Comparison of ENCODE assay signal across 8 mouse cellular contexts in the genomic region with DNA sequence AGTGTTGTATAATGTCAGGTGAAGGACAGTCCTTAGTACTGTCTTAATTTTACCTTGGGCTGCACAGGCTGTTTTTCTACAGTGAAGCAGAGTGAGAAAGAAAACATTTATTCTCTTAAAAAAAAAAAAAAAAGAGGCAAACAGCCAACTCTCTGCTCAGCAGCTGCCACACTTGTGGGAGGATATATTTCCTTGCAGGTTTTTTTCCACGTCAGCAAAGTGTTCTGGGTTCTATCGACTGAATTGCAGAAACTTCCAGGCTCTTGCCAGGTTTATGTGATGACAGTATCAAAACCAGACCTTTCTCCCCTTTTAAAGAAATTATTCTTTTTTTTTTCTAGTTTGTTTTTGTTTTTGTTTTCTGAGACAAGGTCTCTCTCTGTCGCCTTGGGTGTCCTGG. TPM values are rescaled to one million over a fixed set of nuclear protein-coding genes. Genes with fewer than 3 reads are reported as not detected.
DNase-seq lines count a peak whose midpoint lies in the region; ATAC-seq and TF ChIP-seq lines count a peak whose summit lies in the region.

No protein-coding gene starts in this region.

- no peak overlapping the region for H3K27ac ChIP-seq in lung, postnatal 0 days (ENCODE audit: low read length)
- H3K27ac ChIP-seq in forebrain, embryonic 12.5 days: no peak overlapping the region
- H3K27ac ChIP-seq in limb, embryonic 14.5 days (replicated peaks; ENCODE audit: low read depth, low read length): no peak overlapping the region
- H3K27ac ChIP-seq in stomach, embryonic 15.5 days: no peak overlapping the region

- H3K27me3 ChIP-seq in lung, postnatal 0 days (replicated peaks; ENCODE audit: insufficient read depth, low read length): no peaks in the 10 kb centered on the region
- peaks cover 12% of the 10 kb centered on the region; the same call in 1 of the 2 replicates for H3K27me3 ChIP-seq in forebrain, embryonic 12.5 days
- H3K27me3 ChIP-seq in limb, embryonic 14.5 days (ENCODE audit: control insufficient read depth, insufficient read depth, low read length): no peaks in the 10 kb centered on the region
- H3K27me3 ChIP-seq in stomach, embryonic 15.5 days (replicated peaks): no peaks in the 10 kb centered on the region

- no peak for ATAC-seq in lung, postnatal 0 days
- no peak for ATAC-seq in forebrain, embryonic 12.5 days (ENCODE audit: low FRiP score)
- no peak for ATAC-seq in limb, embryonic 14.5 days (ENCODE audit: low FRiP score, low read depth)
- ATAC-seq in stomach, embryonic 15.5 days (ENCODE audit: insufficient read depth, low FRiP score, low read depth): no peak

- no peak for DNase-seq in lung, postnatal 0 days (ENCODE audit: low spot score)
- no peak for DNase-seq in lung, postnatal 25 days (ENCODE audit: low spot score)
- DNase-seq in limb, embryonic 14.5 days (ENCODE audit: low spot score): no peak
- no peak for DNase-seq in cerebellum, adult 9-10 months
- DNase-seq in cerebellum, adult 11 months: no peak
- DNase-seq in yolk sac, embryonic 10.5 days (ENCODE audit: low spot score): no peak

- TF ChIP-seq POLR2A in limb, embryonic 14.5 days (IDR thresholded peaks at IDR 0.05; ENCODE audit: borderline replicate concordance, extremely low read depth, insufficient read depth, insufficient read length): no peak

- no peak overlapping the region for H3K4me3 ChIP-seq in lung, postnatal 0 days (ENCODE audit: low read depth, low read length)
- peak overlapping the region; percentile 80; the same call in 1 of the 2 replicates for H3K4me3 ChIP-seq in forebrain, embryonic 12.5 days (replicated peaks)
- peak overlapping the region; percentile 63 for H3K4me3 ChIP-seq in limb, embryonic 14.5 days (replicated peaks; ENCODE audit: low read length)
- H3K4me3 ChIP-seq in stomach, embryonic 15.5 days (replicated peaks): no peak overlapping the region

- no peak for TF ChIP-seq EP300 in lung, postnatal 0 days (IDR thresholded peaks at IDR 0.05)

- H3K9ac ChIP-seq in lung, postnatal 0 days (replicated peaks; ENCODE audit: low read depth): no peak overlapping the region
- H3K9ac ChIP-seq in forebrain, embryonic 12.5 days: no peak overlapping the region
- peak overlapping the region; percentile 41; the same call in 1 of the 2 replicates for H3K9ac ChIP-seq in limb, embryonic 14.5 days (ENCODE audit: low read depth, low read length, severe bottlenecking)
- H3K9ac ChIP-seq in stomach, embryonic 15.5 days: no peak overlapping the region

- no peaks in the 10 kb centered on the region for H3K4me1 ChIP-seq in lung, postnatal 0 days (ENCODE audit: insufficient read depth, low read depth, low read length)
- peaks cover 8% of the 10 kb centered on the region for H3K4me1 ChIP-seq in forebrain, embryonic 12.5 days
- peaks cover 8% of the 10 kb centered on the region; the same call in 1 of the 2 replicates for H3K4me1 ChIP-seq in limb, embryonic 14.5 days (ENCODE audit: control insufficient read depth, insufficient read depth, low read length)
- no peaks in the 10 kb centered on the region for H3K4me1 ChIP-seq in stomach, embryonic 15.5 days

- H3K36me3 ChIP-seq in lung, postnatal 0 days (ENCODE audit: insufficient read depth, low read length): no peaks in the 10 kb centered on the region
- H3K36me3 ChIP-seq in forebrain, embryonic 12.5 days (replicated peaks): peaks cover 3% of the 10 kb centered on the region; the same call in 1 of the 2 replicates
- peaks cover 15% of the 10 kb centered on the region for H3K36me3 ChIP-seq in limb, embryonic 14.5 days (ENCODE audit: control insufficient read depth, insufficient read depth, low read length)
- no peaks in the 10 kb centered on the region for H3K36me3 ChIP-seq in stomach, embryonic 15.5 days

- 0 out of 2 replicates have a peak overlapping the region, but pooled peaks have one; percentile 87 for H3K4me2 ChIP-seq in lung, postnatal 0 days (replicated peaks; ENCODE audit: low read depth, low read length)
- peak overlapping the region; percentile 80; the same call in 1 of the 2 replicates for H3K4me2 ChIP-seq in forebrain, embryonic 12.5 days
- H3K4me2 ChIP-seq in limb, embryonic 14.5 days (replicated peaks; ENCODE audit: low read depth, low read length, severe bottlenecking): peak overlapping the region; percentile 69
- H3K4me2 ChIP-seq in stomach, embryonic 15.5 days: peak overlapping the region; percentile 75

- no peak for TF ChIP-seq CTCF in lung, postnatal 0 days (IDR thresholded peaks at IDR 0.05)

- 37% methylated on average over 3 of the region's 3 CpGs for WGBS in lung, postnatal 0 days
- WGBS in forebrain, embryonic 12.5 days: 72% methylated on average over 3 of the region's 3 CpGs
- 34% methylated on average over 3 of the region's 3 CpGs for WGBS in limb, embryonic 14.5 days
- 41% methylated on average over 3 of the region's 3 CpGs for WGBS in stomach, embryonic 15.5 days

- H3K9me3 ChIP-seq in lung, postnatal 0 days (ENCODE audit: low read length): no peaks in the 10 kb centered on the region
- no peaks in the 10 kb centered on the region for H3K9me3 ChIP-seq in forebrain, embryonic 12.5 days
- H3K9me3 ChIP-seq in limb, embryonic 14.5 days (ENCODE audit: control insufficient read depth, low read length): no peaks in the 10 kb centered on the region
- H3K9me3 ChIP-seq in stomach, embryonic 15.5 days: no peaks in the 10 kb centered on the region

RNA-seq across cellular contexts. Expression of a gene that starts 0.9 kb away (rescaled TPM):
- polyA plus RNA-seq in lung, postnatal 0 days (2015; fragmentation: Nextera tagmentation; extraction: Ambion mirVana): 8.6 and 8.8 TPM in 2 replicates
- polyA plus RNA-seq in forebrain, embryonic 12.5 days (2016; fragmentation: Nextera tagmentation; extraction: Ambion mirVana): 22.9 and 23.0 TPM in 2 replicates
- 11.7 and 17.5 TPM in 2 replicates for polyA plus RNA-seq in limb, embryonic 14.5 days (2012; rRNA removed)
- 23.3 and 24.4 TPM in 2 replicates for polyA plus RNA-seq in limb, embryonic 14.5 days (2014; fragmentation: Nextera tagmentation; extraction: Ambion mirVana)
- 21.6 and 22.3 TPM in 2 replicates for polyA plus RNA-seq in stomach, embryonic 15.5 days (2015; fragmentation: Nextera tagmentation; extraction: Ambion mirVana)

Comparison
In these comparisons a context has a peak if more than half of its experiments do, and no peak if none do; other contexts are left out.
1. H3K4me3 ChIP-seq: peak in forebrain, embryonic 12.5 days (single experiment) and limb, embryonic 14.5 days (single experiment); none in lung, postnatal 0 days (single experiment) and stomach, embryonic 15.5 days (single experiment).
2. Peak in every context shown above with its lines, with median percentiles within 50 percentile points of each other: H3K4me2 ChIP-seq.